Mouse (Mus musculus) lung, embryonic 14.5 days (tissue): ENCODE measurements around the gene St6galnac6. TPM values are rescaled to one million over a fixed set of nuclear protein-coding genes. Genes with fewer than 3 reads are reported as not detected.

Source experiments
- ATAC-seq: fragments of 200-750 bp; cut with Nextera tagmentation; 2 replicates; pipeline ENCODE4 v1.8.0; 2017; ENCODE audit warnings: mild to moderate bottlenecking, moderate TSS enrichment, moderate library complexity; ENCODE audit not compliant: insufficient read depth
- DNase-seq: peaks from one replicate; pipeline ENCODE4 v3.0.0-alpha.2; 2015
- H3K27ac ChIP-seq: fragments of 300-500 bp; sonication (generic); 2 replicates; pipeline ENCODE4 v1.5.1; 2014; ENCODE audit warnings: low read depth, mild to moderate bottlenecking, moderate library complexity
- H3K27me3 ChIP-seq: fragments of 300-500 bp; sonication (generic); 2 replicates; pipeline ENCODE4 v1.6.1; 2014; ENCODE audit warnings: low read length, control low read depth; ENCODE audit not compliant: insufficient read depth
- H3K36me3 ChIP-seq: fragments of 300-500 bp; sonication (generic); 2 replicates; pipeline ENCODE4 v1.6.1; 2014; ENCODE audit warnings: control low read depth; ENCODE audit not compliant: insufficient read depth
- H3K4me1 ChIP-seq: fragments of 300-500 bp; sonication (generic); 2 replicates; pipeline ENCODE4 v1.6.1; 2014; ENCODE audit warnings: antibody characterized with exemption, control low read depth; ENCODE audit not compliant: insufficient read depth
- H3K4me2 ChIP-seq: fragments of 300-500 bp; sonication (generic); 2 replicates; pipeline ENCODE4 v1.6.1; 2014; ENCODE audit warnings: mild to moderate bottlenecking
- H3K4me3 ChIP-seq: fragments of 300-500 bp; sonication (generic); 2 replicates; pipeline ENCODE4 v1.5.1; 2014; ENCODE audit warnings: low read depth, low read length
- H3K9ac ChIP-seq: fragments of 300-500 bp; sonication (generic); 2 replicates; pipeline ENCODE4 v1.6.1; 2014
- H3K9me3 ChIP-seq: fragments of 300-500 bp; sonication (generic); 2 replicates; pipeline ENCODE4 v1.6.1; 2016; ENCODE audit warnings: low read depth, low read length, control low read depth
- CTCF ChIP-seq: IDR thresholded peaks from 2 replicates; pipeline ENCODE4 v1.5.1; 2016; ENCODE audit warnings: antibody characterized with exemption, low read depth
- WGBS: fragments of 180-500 bp; shearing (Covaris S2); extraction: QIAGEN DNeasy Blood & Tissue Kit; methylation state at CpG from one replicate; pipeline ENCODE4 v1.1.7; 2014; 5-methylcytosine and 5-hydroxymethylcytosine counted together
- polyA plus RNA-seq: library from polyadenylated mRNA; unstranded; fragments of >200 nt; fragmentation: Nextera tagmentation; extraction: Ambion mirVana; gene quantifications from 2 replicates; pipeline ENCODE4 v1.2.1, GENCODE M21; 2014

Gene St6galnac6
- 8.3 and 11.1 TPM in 2 replicates for polyA plus RNA-seq

- Histone ChIP-seq H3K9me3 (no peaks in the 10 kb centered on the region), H3K27me3 (no peaks in the 10 kb centered on the region), H3K4me3 (no peak within 1 kb of the TSS), H3K27ac (no peak within 1 kb of the TSS), H3K36me3 (peaks cover 16% of the 10 kb centered on the region), H3K4me1 (peaks cover 9% of the 10 kb centered on the region), H3K9ac (no peak within 1 kb of the TSS), H3K4me2 (no peak within 1 kb of the TSS)
- TF ChIP-seq CTCF = no peak
- WGBS = 86% methylated on average over 3 of the region's 3 CpGs
- no peak for DNase-seq
- ATAC-seq = no peak
Observed at GRCm38 (mm10) chr2:32599409-32599808, at the start of gene St6galnac6. TSS of gene St6galnac6 (plus strand) at chr2:32599709.

GRCm38 (mm10) chr2:32549764-32550163 lies 49.7 kb upstream of the St6galnac6 start:
- H3K27ac ChIP-seq = no peak overlapping the region; the same call in 1 of the 2 replicates

GRCm38 (mm10) chr2:32551236-32551635 lies 48.3 kb upstream of the St6galnac6 start:
- Histone ChIP-seq H3K4me1 (no peaks in the 10 kb centered on the region), H3K9ac (no peak overlapping the region), H3K4me3 (no peak overlapping the region), H3K4me2 (no peak overlapping the region), H3K27me3 (no peaks in the 10 kb centered on the region), H3K27ac (no peak overlapping the region), H3K36me3 (peaks cover 2% of the 10 kb centered on the region; the same call in 1 of the 2 replicates), H3K9me3 (no peaks in the 10 kb centered on the region)
- WGBS = 75% methylated on average over 5 of the region's 5 CpGs
- ATAC-seq = no peak
- no peak for DNase-seq
- TF ChIP-seq CTCF = no peak

More at GRCm38 (mm10) chr2:32549764-32550163, 49.7 kb upstream of the St6galnac6 start:
- Histone ChIP-seq H3K4me1 (no peaks in the 10 kb centered on the region), H3K27me3 (no peaks in the 10 kb centered on the region), H3K36me3 (peaks cover 2% of the 10 kb centered on the region; the same call in 1 of the 2 replicates), H3K9me3 (no peaks in the 10 kb centered on the region), H3K4me2 (no peak overlapping the region), H3K4me3 (no peak overlapping the region), H3K9ac (no peak overlapping the region)
- 45% methylated on average over 6 of the region's 6 CpGs for WGBS
- TF ChIP-seq CTCF = no peak
- ATAC-seq (0 out of 2 replicates have a peak, but pooled peaks have one; percentile 14), DNase-seq (peak; percentile 39)

GRCm38 (mm10) chr2:32553592-32554148 lies 45.8 kb upstream of the St6galnac6 start:
- Histone ChIP-seq H3K9me3 (no peaks in the 10 kb centered on the region), H3K27me3 (no peaks in the 10 kb centered on the region), H3K9ac (no peak overlapping the region), H3K27ac (no peak overlapping the region), H3K36me3 (peaks cover 7% of the 10 kb centered on the region; the same call in 1 of the 2 replicates), H3K4me3 (no peak overlapping the region), H3K4me2 (no peak overlapping the region), H3K4me1 (no peaks in the 10 kb centered on the region)
- TF ChIP-seq CTCF = no peak
- ATAC-seq = no peak
- DNase-seq = no peak
- 74% methylated on average over 7 of the region's 7 CpGs for WGBS

GRCm38 (mm10) chr2:32555484-32555883 lies 44.0 kb upstream of the St6galnac6 start:
- no peak for TF ChIP-seq CTCF
- H3K36me3 ChIP-seq = peaks cover 20% of the 10 kb centered on the region; the same call in 1 of the 2 replicates
- DNase-seq (peak; percentile 30), ATAC-seq (no peak)
- no peaks in the 10 kb centered on the region for H3K27me3 ChIP-seq
- peak overlapping the region; percentile 50; the same call in 1 of the 2 replicates for H3K27ac ChIP-seq
- no peak overlapping the region for H3K4me3 ChIP-seq
- WGBS = 42% methylated on average over 4 of the region's 4 CpGs
- H3K4me1 ChIP-seq = no peaks in the 10 kb centered on the region
- H3K4me2 ChIP-seq = no peak overlapping the region
- peak overlapping the region; percentile 16; the same call in 1 of the 2 replicates for H3K9ac ChIP-seq
- H3K9me3 ChIP-seq = no peaks in the 10 kb centered on the region

DNA sequence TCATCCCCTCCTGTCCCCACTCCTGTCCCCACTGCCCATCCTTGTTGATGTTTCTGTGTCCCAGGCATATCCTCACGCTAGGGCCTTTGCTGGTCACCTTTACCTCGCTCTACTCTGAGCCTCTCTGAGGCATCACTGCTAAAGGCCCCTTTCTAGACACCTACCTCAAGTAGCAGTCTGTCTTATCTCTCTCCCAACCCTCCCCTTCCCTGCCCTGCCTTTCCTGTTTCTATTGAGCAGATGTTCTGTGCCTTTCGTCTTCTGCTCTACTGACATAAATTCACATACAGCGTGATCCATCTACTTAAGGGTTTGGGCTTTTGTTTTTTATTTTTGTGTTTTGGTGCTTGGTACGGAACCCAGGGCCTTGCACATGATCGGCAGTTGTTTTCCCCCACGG lies 43.5 kb upstream of the St6galnac6 start:
- peaks cover 20% of the 10 kb centered on the region; the same call in 1 of the 2 replicates for H3K36me3 ChIP-seq
- DNase-seq (no peak), ATAC-seq (no peak)
- no peak for TF ChIP-seq CTCF
- H3K27me3 ChIP-seq = no peaks in the 10 kb centered on the region
- WGBS = 77% methylated on average over 7 of the region's 7 CpGs
- H3K9ac ChIP-seq = no peak overlapping the region
- H3K4me2 ChIP-seq = no peak overlapping the region
- no peak overlapping the region for H3K4me3 ChIP-seq
- no peaks in the 10 kb centered on the region for H3K4me1 ChIP-seq
- H3K9me3 ChIP-seq = no peaks in the 10 kb centered on the region
- no peak overlapping the region for H3K27ac ChIP-seq

DNA sequence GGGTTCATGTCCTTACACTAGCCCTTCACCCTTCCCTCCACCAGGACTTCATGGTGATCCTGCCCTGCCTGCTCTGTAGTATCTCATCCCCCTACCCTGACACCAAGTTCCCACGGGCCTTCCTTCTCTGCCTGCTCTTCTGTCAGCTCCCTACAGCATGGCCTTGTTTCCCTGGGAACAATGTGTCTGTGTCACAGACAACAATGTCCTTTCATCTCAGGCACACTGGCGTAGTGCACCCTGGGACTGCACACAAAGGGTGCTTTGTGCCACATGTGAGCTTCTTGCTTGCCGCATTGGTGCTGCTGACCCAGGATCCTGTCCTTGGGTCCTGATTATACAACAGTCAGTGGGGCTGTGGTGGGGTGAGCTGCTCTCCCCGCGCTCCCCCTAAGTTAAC lies 39.9 kb upstream of the St6galnac6 start:
- Histone ChIP-seq H3K27ac (peak overlapping the region; percentile 40; the same call in 1 of the 2 replicates), H3K9ac (no peak overlapping the region)

More for the DNA sequence above, 39.9 kb upstream of the St6galnac6 start:
- Histone ChIP-seq H3K9me3 (no peaks in the 10 kb centered on the region), H3K36me3 (peaks cover 43% of the 10 kb centered on the region), H3K4me2 (no peak overlapping the region), H3K4me1 (no peaks in the 10 kb centered on the region), H3K27me3 (no peaks in the 10 kb centered on the region), H3K4me3 (no peak overlapping the region)
- no peak for TF ChIP-seq CTCF
- DNase-seq = peak; percentile 34
- ATAC-seq = no peak
- 58% methylated on average over 5 of the region's 5 CpGs for WGBS
